Mouse (Mus musculus) C2C12 (cell line): ENCODE measurements around the gene Rftn2.

Experiments
- CEBPB ChIP-seq: IDR thresholded peaks from one replicate; pipeline ENCODE4 v1.6.1; 2011; ENCODE audit warnings: low read depth, mild to moderate bottlenecking, control low read depth, moderate library complexity
- CTCF ChIP-seq: IDR thresholded peaks from one replicate; pipeline ENCODE4 v1.5.1; 2011; ENCODE audit not compliant: control insufficient read depth, insufficient read depth, insufficient read length
- MAX ChIP-seq: IDR thresholded peaks from one replicate; pipeline ENCODE4 v1.6.1; 2011; ENCODE audit warnings: mild to moderate bottlenecking, control low read depth
- MYOD1 ChIP-seq: IDR thresholded peaks from one replicate; pipeline ENCODE4 v1.6.1; 2011; ENCODE audit warnings: low read depth; ENCODE audit not compliant: control insufficient read depth, insufficient read length
- MYOG ChIP-seq: IDR thresholded peaks from one replicate; pipeline ENCODE4 v1.6.1; 2011; ENCODE audit not compliant: control insufficient read depth, insufficient read length; ENCODE audit errors: extremely low read depth
- USF1 ChIP-seq: IDR thresholded peaks from one replicate; pipeline ENCODE4 v1.6.1; 2011; ENCODE audit warnings: low read depth, mild to moderate bottlenecking, control low read depth, moderate library complexity

GRCm38 (mm10) chr1:55192015-55192414 is 34.6 kb downstream of the Rftn2 start:
- TF ChIP-seq USF1 (no peak), CTCF (no peak), MAX (no peak), CEBPB (no peak), MYOG (no peak), MYOD1 (no peak)
